Mouse (Mus musculus) stomach, embryonic 16.5 days (tissue): Measurements from ENCODE around the gene Galns. TPM values are rescaled to one million over a fixed set of nuclear protein-coding genes. Genes with fewer than 3 reads are reported as not detected.
A peak's percentile ranks its signal among the peaks of the same experiment; 100 is the strongest.

Experiments used
- ATAC-seq: fragments of 200-750 bp; cut with Nextera tagmentation; 2 replicates; pipeline ENCODE4 v1.8.0; 2017; ENCODE audit warnings: moderate number of reproducible peaks, moderate TSS enrichment; ENCODE audit not compliant: insufficient read depth, low FRiP score
- H3K27ac ChIP-seq: fragments of 300-500 bp; sonication (generic); 2 replicates; pipeline ENCODE4 v1.5.1; 2014; ENCODE audit warnings: low read length
- H3K27me3 ChIP-seq: fragments of 300-500 bp; sonication (generic); 2 replicates; pipeline ENCODE4 v1.6.1; 2014; ENCODE audit warnings: low read length, control low read depth, mixed read lengths; ENCODE audit not compliant: control insufficient read depth, insufficient read depth
- H3K36me3 ChIP-seq: fragments of 300-500 bp; sonication (generic); 2 replicates; pipeline ENCODE4 v1.6.1; 2014; ENCODE audit warnings: low read length; ENCODE audit not compliant: control insufficient read depth, insufficient read depth
- H3K4me1 ChIP-seq: fragments of 300-500 bp; sonication (generic); 2 replicates; pipeline ENCODE4 v1.6.1; 2014; ENCODE audit warnings: low read length, control low read depth, mixed read lengths; ENCODE audit not compliant: control insufficient read depth, insufficient read depth
- H3K4me2 ChIP-seq: fragments of 300-500 bp; sonication (generic); 2 replicates; pipeline ENCODE4 v1.6.1; 2014; ENCODE audit warnings: low read depth, low read length, mixed read lengths
- H3K4me3 ChIP-seq: fragments of 300-500 bp; sonication (generic); replicated peaks from 2 replicates; pipeline ENCODE4 v1.5.1; 2014; ENCODE audit warnings: mild to moderate bottlenecking, low read length
- H3K9ac ChIP-seq: fragments of 300-500 bp; sonication (generic); 2 replicates; pipeline ENCODE4 v1.6.1; 2014; ENCODE audit warnings: low read length
- H3K9me3 ChIP-seq: fragments of 300-500 bp; sonication (generic); replicated peaks from 2 replicates; pipeline ENCODE4 v1.6.1; 2016; ENCODE audit warnings: low read length, control low read depth; ENCODE audit not compliant: control insufficient read depth
- WGBS: fragments of 180-500 bp; shearing (Covaris S2); extraction: QIAGEN DNeasy Blood & Tissue Kit; methylation state at CpG from one replicate; pipeline ENCODE4 v1.1.7; 2014; 5-methylcytosine and 5-hydroxymethylcytosine counted together
- polyA plus RNA-seq: library from polyadenylated mRNA; unstranded; fragments of >200 nt; fragmentation: Nextera tagmentation; extraction: Ambion mirVana; gene quantifications from 2 replicates; pipeline ENCODE4 v1.2.1, GENCODE M21; 2015

The Galns gene
- polyA plus RNA-seq, 1 experiment from 2014 or later, result 14.8 TPM

DNA sequence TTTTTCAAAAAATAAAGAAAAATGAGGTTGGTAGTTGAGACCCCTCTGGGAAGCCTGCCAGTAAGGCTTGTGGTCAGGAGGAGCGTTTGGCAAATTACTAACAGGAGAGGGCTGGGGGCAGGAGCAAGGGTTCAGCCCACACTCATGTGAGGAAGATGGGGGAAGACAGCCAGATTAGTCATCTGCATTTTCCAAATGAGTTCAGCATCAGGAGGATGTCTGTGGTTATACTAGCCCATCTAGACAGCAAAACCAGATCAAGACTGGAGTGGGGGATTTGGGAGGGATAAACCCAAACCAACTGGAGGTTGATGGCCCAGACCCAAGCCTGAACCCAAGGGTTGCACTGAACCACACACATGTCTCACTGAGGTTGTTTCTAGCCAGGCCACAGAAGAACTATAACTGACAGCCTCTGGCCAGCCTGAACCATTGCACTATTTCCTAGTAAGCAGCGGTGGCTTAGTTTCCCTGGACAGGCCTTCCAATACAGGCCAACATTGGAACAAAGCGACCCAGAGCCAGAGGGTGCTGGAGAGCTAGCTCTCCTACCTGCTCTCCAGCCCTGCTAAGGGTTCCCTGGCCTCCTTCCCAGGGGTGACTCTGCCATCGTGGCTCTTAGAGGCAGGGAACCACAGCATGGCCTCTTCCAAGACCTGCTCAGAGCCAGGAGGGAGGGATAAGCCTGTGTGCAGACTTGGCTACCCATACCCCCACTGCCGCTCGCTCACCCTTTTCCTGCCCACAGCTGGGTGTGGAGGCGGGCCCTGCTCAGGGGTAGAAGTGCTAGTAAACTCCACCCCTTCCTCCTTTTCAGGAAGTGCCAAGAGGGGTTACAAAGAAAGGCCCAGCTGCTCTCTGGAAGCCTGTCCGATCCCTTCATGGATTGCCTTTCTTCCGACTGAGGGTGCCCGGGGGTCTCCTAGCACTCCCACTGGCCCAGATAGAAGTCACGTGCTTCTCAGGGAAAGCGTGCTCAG is 54.9 kb downstream of the Galns start:
- H3K4me2 ChIP-seq, result no peak overlapping the region
- no peaks in the 10 kb centered on the region for H3K27me3 ChIP-seq
- H3K9me3 ChIP-seq, result no peaks in the 10 kb centered on the region
- no peak overlapping the region for H3K4me3 ChIP-seq
- peaks cover 6% of the 10 kb centered on the region; the same call in 1 of the 2 replicates for H3K4me1 ChIP-seq
- peak overlapping the region; percentile 60; the same call in 1 of the 2 replicates for H3K9ac ChIP-seq
- ATAC-seq, result peak; percentile 58
- 52% methylated on average over 12 of the region's 12 CpGs for WGBS
- peak overlapping the region; percentile 72 for H3K27ac ChIP-seq
- no peaks in the 10 kb centered on the region for H3K36me3 ChIP-seq

DNA sequence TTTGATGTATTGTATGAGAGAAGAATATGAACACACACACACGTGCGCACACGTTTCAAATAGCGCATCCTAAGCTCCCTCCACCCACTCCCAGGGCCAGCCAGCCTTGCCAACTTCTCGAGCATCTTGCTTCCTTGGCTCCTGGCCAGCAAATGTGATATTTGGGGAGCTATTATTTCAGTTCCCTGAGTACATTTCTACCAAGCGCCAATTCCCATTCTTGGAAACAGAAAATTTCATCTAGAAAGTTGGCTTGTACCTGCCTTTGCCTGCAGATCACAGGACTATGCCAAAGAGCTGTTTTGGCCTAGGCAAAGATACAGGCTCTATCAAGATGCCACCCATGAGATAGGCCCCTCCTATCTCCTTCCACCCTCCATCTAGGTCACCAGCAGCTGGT is 56.5 kb downstream of the Galns start:
- Histone ChIP-seq H3K4me2 (no peak overlapping the region), H3K36me3 (no peaks in the 10 kb centered on the region), H3K27ac (no peak overlapping the region), H3K9ac (no peak overlapping the region), H3K4me3 (no peak overlapping the region), H3K27me3 (no peaks in the 10 kb centered on the region), H3K9me3 (no peaks in the 10 kb centered on the region), H3K4me1 (peaks cover 13% of the 10 kb centered on the region)
- 61% methylated on average over 6 of the region's 6 CpGs for WGBS
- no peak for ATAC-seq

DNA sequence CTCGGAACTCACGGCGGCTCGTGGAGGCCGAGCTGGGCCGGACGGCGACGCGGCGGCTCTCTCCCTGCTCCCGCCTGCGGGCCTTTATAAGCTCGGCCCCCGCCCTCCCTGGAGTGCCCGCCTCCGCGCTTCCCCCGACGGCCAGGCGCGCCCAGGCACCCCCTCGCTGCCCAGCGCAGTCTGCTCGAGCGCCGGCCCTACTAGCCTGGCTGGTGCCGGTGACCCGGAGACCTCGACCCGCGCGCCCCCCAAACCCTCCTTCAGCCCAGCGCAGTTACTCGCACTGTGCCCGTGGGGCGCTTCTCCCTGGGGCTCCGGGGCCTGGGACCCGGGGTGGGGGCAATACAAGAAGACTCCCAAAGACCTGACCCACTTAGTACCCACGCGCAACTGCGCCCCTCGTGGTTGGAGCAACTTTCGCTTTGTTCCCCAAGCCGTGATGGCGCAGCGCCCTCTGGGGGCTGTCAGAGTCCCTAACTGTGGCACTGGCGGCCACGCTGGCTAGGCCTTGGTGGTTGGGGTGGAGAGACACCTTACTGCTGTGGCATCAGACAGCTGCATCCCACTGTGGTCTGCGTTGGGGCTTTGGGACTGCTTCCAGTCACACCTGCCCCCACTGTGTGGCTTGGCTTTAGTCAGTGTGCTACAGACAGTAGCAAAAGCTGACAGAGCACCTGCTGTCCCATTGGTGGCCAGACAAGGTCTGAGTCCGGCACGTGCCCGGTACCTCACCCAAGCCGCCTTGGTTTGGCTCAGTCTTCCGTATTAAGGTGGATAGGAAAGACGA is 59.8 kb downstream of the Galns start, which contains the start of gene Piezo1:
Gene Piezo1, minus strand, starts transcription at position 65 of the 787 bp plus-strand sequence.
- 9% methylated on average over 54 of the region's 56 CpGs for WGBS
- Histone ChIP-seq H3K9me3 (no peaks in the 10 kb centered on the region), H3K9ac (peak within 1 kb of the TSS; percentile 93), H3K27me3 (no peaks in the 10 kb centered on the region), H3K4me1 (peaks cover 37% of the 10 kb centered on the region), H3K36me3 (no peaks in the 10 kb centered on the region), H3K4me3 (peak within 1 kb of the TSS; percentile 80), H3K4me2 (peak within 1 kb of the TSS; percentile 88), H3K27ac (peak within 1 kb of the TSS; percentile 87)
- peak; percentile 89 for ATAC-seq

GRCm38 (mm10) chr8:122550995-122551264 is 60.3 kb downstream of the Galns start:
- H3K9ac ChIP-seq, result peak overlapping the region; percentile 93
- H3K27me3 ChIP-seq, result no peaks in the 10 kb centered on the region
- H3K36me3 ChIP-seq, result no peaks in the 10 kb centered on the region
- peak overlapping the region; percentile 87 for H3K27ac ChIP-seq
- H3K4me2 ChIP-seq, result peak overlapping the region; percentile 88
- peak; percentile 35 for ATAC-seq
- H3K9me3 ChIP-seq, result no peaks in the 10 kb centered on the region
- 1% methylated on average over 26 of the region's 43 CpGs for WGBS
- H3K4me1 ChIP-seq, result peaks cover 41% of the 10 kb centered on the region
- peak overlapping the region; percentile 80 for H3K4me3 ChIP-seq

GRCm38 (mm10) chr8:122550234-122550994 is 60.8 kb downstream of the Galns start:
- H3K4me1 ChIP-seq, result peaks cover 44% of the 10 kb centered on the region
- H3K9ac ChIP-seq, result peak overlapping the region; percentile 93
- H3K27me3 ChIP-seq, result no peaks in the 10 kb centered on the region
- H3K9me3 ChIP-seq, result no peaks in the 10 kb centered on the region
- H3K4me2 ChIP-seq, result peak overlapping the region; percentile 88
- peak; percentile 45 for ATAC-seq
- 3% methylated on average over 52 of the region's 52 CpGs for WGBS
- peak overlapping the region; percentile 80 for H3K4me3 ChIP-seq
- peak overlapping the region; percentile 87 for H3K27ac ChIP-seq
- no peaks in the 10 kb centered on the region for H3K36me3 ChIP-seq

GRCm38 (mm10) chr8:122548891-122549439 is 62.3 kb downstream of the Galns start:
- ATAC-seq, result no peak
- WGBS, result 75% methylated on average over 3 of the region's 3 CpGs
- Histone ChIP-seq H3K4me1 (peaks cover 44% of the 10 kb centered on the region), H3K27ac (peak overlapping the region; percentile 48), H3K4me3 (peak overlapping the region; percentile 80; the same call in 1 of the 2 replicates), H3K36me3 (no peaks in the 10 kb centered on the region), H3K9ac (peak overlapping the region; percentile 93; the same call in 1 of the 2 replicates), H3K4me2 (peak overlapping the region; percentile 88), H3K27me3 (no peaks in the 10 kb centered on the region), H3K9me3 (no peaks in the 10 kb centered on the region)

GRCm38 (mm10) chr8:122548331-122548730 is 62.9 kb downstream of the Galns start:
- no peak for ATAC-seq
- Histone ChIP-seq H3K36me3 (no peaks in the 10 kb centered on the region), H3K4me1 (peaks cover 44% of the 10 kb centered on the region), H3K4me2 (peak overlapping the region; percentile 40; the same call in 1 of the 2 replicates), H3K27ac (peak overlapping the region; percentile 48), H3K27me3 (no peaks in the 10 kb centered on the region), H3K9ac (no peak overlapping the region), H3K4me3 (no peak overlapping the region), H3K9me3 (no peaks in the 10 kb centered on the region)
- 54% methylated on average over 13 of the region's 13 CpGs for WGBS

DNA sequence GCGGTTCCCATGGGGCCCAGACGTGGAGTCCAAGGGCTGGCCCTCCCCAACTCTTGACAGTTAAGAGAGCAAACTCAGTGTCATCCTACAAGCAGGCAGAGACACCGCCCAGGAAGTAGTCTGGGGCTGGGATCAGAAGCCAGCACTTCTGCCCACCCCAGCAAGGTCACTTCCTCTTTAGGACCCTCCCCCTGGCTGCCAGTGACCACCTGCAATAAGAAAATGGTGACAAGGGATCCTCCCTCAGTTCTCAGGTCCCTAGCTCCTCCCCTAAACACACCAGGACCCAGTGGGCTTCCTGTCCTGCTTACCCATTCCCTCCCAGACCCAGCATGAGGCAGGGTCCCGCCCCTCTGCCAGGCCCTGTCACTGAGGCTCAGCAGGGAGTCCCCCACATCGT is 63.4 kb downstream of the Galns start:
- Histone ChIP-seq H3K27me3 (no peaks in the 10 kb centered on the region), H3K9ac (peak overlapping the region; percentile 52; the same call in 1 of the 2 replicates), H3K4me3 (no peak overlapping the region), H3K27ac (peak overlapping the region; percentile 48), H3K9me3 (no peaks in the 10 kb centered on the region), H3K4me1 (peaks cover 44% of the 10 kb centered on the region), H3K4me2 (peak overlapping the region; percentile 40), H3K36me3 (no peaks in the 10 kb centered on the region)
- no peak for ATAC-seq
- WGBS, result 28% methylated on average over 5 of the region's 5 CpGs
